Mouse (Mus musculus) stomach, embryonic 15.5 days (tissue): Measurements from ENCODE around the gene Gm20388. TPM values are rescaled to one million over a fixed set of nuclear protein-coding genes. Genes with fewer than 3 reads are reported as not detected.
"Not testable (repeated sequence)": the region's sequence is repeated elsewhere in the genome, so short reads cannot be mapped to it uniquely, and the experiment has no call there.

Source experiments
- ATAC-seq: fragments of 200-750 bp; cut with Nextera tagmentation; 2 replicates; pipeline ENCODE4 v1.8.0; 2017; ENCODE audit warnings: low read depth, moderate number of reproducible peaks, moderate TSS enrichment; ENCODE audit not compliant: insufficient read depth, low FRiP score
- H3K27ac ChIP-seq: fragments of 300-500 bp; sonication (generic); 2 replicates; pipeline ENCODE4 v1.5.1; 2015; ENCODE audit warnings: mild to moderate bottlenecking, inconsistent platforms
- H3K27me3 ChIP-seq: fragments of 300-500 bp; sonication (generic); replicated peaks from 2 replicates; pipeline ENCODE4 v1.6.1; 2015; ENCODE audit warnings: inconsistent platforms
- H3K36me3 ChIP-seq: fragments of 300-500 bp; sonication (generic); 2 replicates; pipeline ENCODE4 v1.6.1; 2015; ENCODE audit warnings: inconsistent platforms
- H3K4me1 ChIP-seq: fragments of 300-500 bp; sonication (generic); 2 replicates; pipeline ENCODE4 v1.6.1; 2015; ENCODE audit warnings: inconsistent platforms
- H3K4me2 ChIP-seq: fragments of 300-500 bp; sonication (generic); 2 replicates; pipeline ENCODE4 v1.6.1; 2015; ENCODE audit warnings: mild to moderate bottlenecking, inconsistent platforms
- H3K4me3 ChIP-seq: fragments of 300-500 bp; sonication (generic); replicated peaks from 2 replicates; pipeline ENCODE4 v1.5.1; 2015; ENCODE audit warnings: inconsistent platforms
- H3K9ac ChIP-seq: fragments of 300-500 bp; sonication (generic); 2 replicates; pipeline ENCODE4 v1.6.1; 2015; ENCODE audit warnings: inconsistent platforms
- H3K9me3 ChIP-seq: fragments of 300-500 bp; sonication (generic); 2 replicates; pipeline ENCODE4 v1.6.1; 2016; ENCODE audit warnings: inconsistent platforms
- WGBS: fragments of 180-500 bp; shearing (Covaris S2); methylation state at CpG from one replicate; pipeline ENCODE4 v1.1.7; 2015; 5-methylcytosine and 5-hydroxymethylcytosine counted together
- polyA plus RNA-seq: library from polyadenylated mRNA; unstranded; fragments of >200 nt; fragmentation: Nextera tagmentation; extraction: Ambion mirVana; gene quantifications from 2 replicates; pipeline ENCODE4 v1.2.1, GENCODE M21; 2015

Gm20388 gene
- polyA plus RNA-seq, 1 experiment from 2014 or later = not detected

DNA sequence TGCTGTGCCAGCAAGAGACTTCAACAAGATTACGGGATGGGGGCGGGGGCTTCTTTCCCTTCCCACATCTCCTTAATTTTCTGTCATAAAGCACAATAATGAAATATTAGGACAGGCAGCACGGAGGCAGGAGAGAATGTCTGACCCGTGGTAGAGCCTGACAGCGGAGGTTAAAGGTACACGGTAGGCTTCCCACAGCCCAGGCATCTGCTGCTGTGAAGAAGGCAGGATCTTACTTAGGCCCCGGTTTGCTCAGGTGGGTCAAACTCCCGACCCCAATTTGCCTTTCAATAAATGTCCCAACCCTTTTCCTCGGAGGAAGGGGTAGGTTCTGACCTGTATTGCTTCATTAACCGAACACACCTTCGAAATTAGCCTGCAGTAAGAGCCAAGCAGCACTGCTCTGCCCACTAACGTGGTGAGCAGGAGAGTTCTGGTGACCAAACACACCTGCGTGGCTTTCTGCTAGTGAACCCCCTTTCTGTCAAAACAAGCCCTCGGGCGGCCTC is 3894.6 kb downstream of the Gm20388 start:
- Histone ChIP-seq H3K4me1 (peaks cover 12% of the 10 kb centered on the region), H3K27me3 (no peaks in the 10 kb centered on the region), H3K9me3 (no peaks in the 10 kb centered on the region), H3K36me3 (no peaks in the 10 kb centered on the region), H3K4me2 (peak overlapping the region; percentile 85), H3K27ac (peak overlapping the region; percentile 67), H3K4me3 (peak overlapping the region; percentile 56), H3K9ac (peak overlapping the region; percentile 20; the same call in 1 of the 2 replicates)
- 13% methylated on average over 15 of the region's 15 CpGs for WGBS
- ATAC-seq = peak; percentile 8; the same call in 1 of the 2 replicates

DNA sequence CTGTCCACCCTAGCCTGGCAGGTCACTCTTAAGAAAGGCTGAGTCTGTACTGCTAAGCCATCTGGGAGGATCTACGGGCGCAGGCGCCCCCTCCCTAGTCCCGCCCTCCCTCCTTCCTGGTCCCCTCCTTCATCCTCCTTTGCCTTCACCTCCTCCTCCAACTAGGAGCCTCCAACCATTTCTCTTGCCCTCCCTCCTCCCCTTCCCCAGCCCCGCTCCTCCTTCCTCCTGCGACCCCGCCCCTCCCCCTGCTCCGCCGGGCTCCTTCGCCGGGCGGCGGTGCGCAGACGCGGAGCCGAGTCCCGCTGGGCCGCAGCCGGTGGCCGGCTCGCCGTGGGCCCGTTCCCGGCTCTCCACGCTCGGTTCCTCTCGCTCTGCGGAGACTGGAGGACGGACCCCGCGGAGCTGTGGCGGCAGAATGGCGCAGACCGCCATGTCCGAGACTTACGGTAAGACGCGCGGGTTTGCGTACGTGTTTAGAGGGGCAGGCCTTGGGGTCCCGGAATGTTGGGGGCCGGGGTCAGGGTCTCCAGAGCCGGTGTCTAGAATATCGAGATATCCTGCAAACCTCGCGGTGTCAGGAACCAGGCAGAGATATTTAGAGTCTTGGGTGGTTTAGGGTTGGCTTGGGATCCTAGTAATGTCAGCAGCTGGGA is 3895.2 kb downstream of the Gm20388 start, which contains the start of gene Rab4a:
Gene Rab4a, plus strand, starts transcription at position 268 of the 656 bp plus-strand sequence.
- WGBS = under 1% methylated on average over 48 of the region's 48 CpGs
- ATAC-seq = peak; percentile 88

DNA sequence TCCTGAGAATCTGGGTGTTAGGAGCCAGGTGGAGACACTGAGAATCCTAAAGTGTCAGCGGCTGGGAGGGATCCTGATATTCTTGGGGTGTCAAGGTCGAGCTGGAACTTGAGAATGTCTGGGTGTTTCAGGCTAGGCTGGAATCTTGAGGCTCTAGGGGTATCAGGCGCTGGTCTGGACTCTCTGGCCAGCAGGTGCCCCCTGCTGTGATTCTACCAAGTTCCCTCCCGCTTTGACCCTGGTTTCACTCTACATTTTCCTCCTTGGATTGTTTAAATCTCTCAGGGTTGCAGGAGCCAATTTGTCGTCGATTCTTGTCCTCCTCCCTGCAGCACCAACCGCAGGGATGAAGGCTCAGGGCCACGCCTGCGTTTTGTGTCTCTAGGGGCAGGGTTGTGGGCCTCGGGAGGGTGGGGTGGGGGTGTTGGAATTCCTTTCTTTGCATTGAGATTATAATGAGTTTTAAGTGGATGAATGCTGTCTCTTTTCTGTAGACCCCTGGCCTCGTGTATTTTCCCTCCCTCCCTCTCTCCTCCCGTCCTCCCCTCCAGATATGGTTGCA is 3895.8 kb downstream of the Gm20388 start:
- 2% methylated on average over 12 of the region's 12 CpGs for WGBS
- H3K27ac ChIP-seq = peak overlapping the region; percentile 75
- H3K9ac ChIP-seq = peak overlapping the region; percentile 63
- no peak; the same call in 1 of the 2 replicates for ATAC-seq
- H3K4me3 ChIP-seq = peak overlapping the region; percentile 56
- H3K4me1 ChIP-seq = peaks cover 12% of the 10 kb centered on the region
- no peaks in the 10 kb centered on the region for H3K9me3 ChIP-seq
- H3K27me3 ChIP-seq = no peaks in the 10 kb centered on the region
- no peaks in the 10 kb centered on the region for H3K36me3 ChIP-seq
- peak overlapping the region; percentile 85 for H3K4me2 ChIP-seq

More for the DNA sequence above, 3895.2 kb downstream of the Gm20388 start, which contains the start of gene Rab4a:
- no peaks in the 10 kb centered on the region for H3K36me3 ChIP-seq
- H3K4me2 ChIP-seq = peak within 1 kb of the TSS; percentile 85
- H3K9ac ChIP-seq = peak within 1 kb of the TSS; percentile 63
- peak within 1 kb of the TSS; percentile 56 for H3K4me3 ChIP-seq
- H3K27me3 ChIP-seq = no peaks in the 10 kb centered on the region
- H3K9me3 ChIP-seq = no peaks in the 10 kb centered on the region
- peaks cover 12% of the 10 kb centered on the region for H3K4me1 ChIP-seq
- H3K27ac ChIP-seq = peak within 1 kb of the TSS; percentile 75

DNA sequence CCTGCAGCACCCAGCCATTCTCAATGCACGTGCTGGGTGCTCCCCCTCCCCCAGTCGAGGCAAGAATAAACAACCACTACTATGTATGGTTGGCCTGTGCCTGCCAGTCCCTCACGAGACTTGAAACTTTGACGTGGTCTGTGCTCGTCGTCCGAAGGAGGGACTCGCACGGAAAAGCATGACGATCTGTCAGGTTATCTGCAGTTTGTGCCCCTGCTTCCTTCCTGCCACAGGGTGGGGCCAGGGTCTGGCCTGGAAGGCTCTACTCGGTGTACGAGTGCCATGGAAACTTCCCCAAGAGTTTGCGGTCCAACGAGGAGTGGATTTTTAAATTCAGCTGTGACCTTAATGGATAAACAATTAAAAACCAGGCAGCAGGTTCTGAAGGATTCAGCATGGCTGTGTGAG is 3896.4 kb downstream of the Gm20388 start:
- Histone ChIP-seq H3K9me3 (no peaks in the 10 kb centered on the region), H3K36me3 (no peaks in the 10 kb centered on the region), H3K9ac (no peak overlapping the region), H3K4me1 (peaks cover 12% of the 10 kb centered on the region), H3K27me3 (no peaks in the 10 kb centered on the region), H3K4me2 (peak overlapping the region; percentile 85), H3K4me3 (peak overlapping the region; percentile 56), H3K27ac (no peak overlapping the region; the same call in 1 of the 2 replicates)
- WGBS = 4% methylated on average over 14 of the region's 14 CpGs
- ATAC-seq = peak; percentile 49; the same call in 1 of the 2 replicates

DNA sequence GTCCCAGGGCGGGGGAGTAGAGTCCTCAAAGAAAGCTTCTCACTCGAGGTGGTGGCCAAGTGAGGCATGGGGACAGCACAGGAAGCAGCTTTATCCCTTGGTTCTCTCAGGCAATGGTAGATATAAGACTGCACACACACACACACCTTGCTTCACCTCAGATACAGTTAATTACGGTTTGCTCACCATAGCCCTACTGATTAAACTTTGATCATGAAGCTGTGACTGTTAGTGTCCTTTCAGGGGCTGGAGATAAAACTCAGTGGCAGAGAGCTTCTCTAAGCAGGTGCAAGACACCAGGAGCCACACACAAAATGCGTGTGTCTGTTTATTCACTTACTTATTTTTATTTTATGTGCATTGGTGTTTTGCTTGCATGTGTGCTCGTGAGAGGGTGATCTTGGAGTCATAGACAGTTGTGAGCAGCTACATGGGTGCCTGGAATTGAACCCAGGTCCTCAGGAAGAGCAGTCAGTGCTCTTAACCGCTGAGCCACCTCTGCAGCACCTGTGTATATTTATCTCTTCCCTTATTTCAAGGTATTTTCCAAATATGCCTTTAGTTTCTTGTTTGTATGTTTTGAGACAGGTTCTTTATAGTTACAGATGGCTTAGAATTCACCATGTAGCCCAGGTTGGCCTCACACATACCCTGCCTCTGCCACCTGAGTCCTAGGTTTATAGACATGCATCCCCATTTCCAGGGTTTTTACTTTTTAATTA is 3897.4 kb downstream of the Gm20388 start:
- no peak overlapping the region for H3K27ac ChIP-seq
- no peaks in the 10 kb centered on the region for H3K9me3 ChIP-seq
- no peak overlapping the region for H3K4me2 ChIP-seq
- 68% methylated on average over 6 of the region's 6 CpGs for WGBS
- peaks cover 12% of the 10 kb centered on the region for H3K4me1 ChIP-seq
- ATAC-seq = no peak
- no peak overlapping the region for H3K4me3 ChIP-seq
- H3K9ac ChIP-seq = no peak overlapping the region
- no peaks in the 10 kb centered on the region for H3K27me3 ChIP-seq
- H3K36me3 ChIP-seq = no peaks in the 10 kb centered on the region

DNA sequence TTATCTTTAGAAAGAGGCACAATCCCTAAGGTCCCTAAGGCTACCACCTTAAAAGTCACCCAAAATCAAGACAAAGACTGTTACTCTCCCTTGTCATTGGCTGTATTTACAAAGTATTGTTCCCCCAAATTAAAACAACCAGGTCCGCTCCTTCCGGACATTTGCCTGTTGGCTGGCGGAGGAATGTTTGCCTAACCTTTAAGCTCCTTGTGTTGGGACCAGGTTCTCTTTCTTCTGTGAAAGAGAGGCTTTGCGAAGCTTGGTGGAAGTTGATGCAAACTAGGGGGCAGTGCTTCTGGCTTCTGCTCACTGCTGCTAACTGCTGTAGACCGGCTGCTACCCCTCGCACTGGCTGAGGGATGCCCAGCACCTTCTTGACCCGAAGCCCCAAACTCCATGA is 3898.0 kb downstream of the Gm20388 start:
- Histone ChIP-seq H3K9me3 (no peaks in the 10 kb centered on the region), H3K27me3 (no peaks in the 10 kb centered on the region), H3K4me3 (no peak overlapping the region), H3K4me1 (peaks cover 12% of the 10 kb centered on the region), H3K9ac (no peak overlapping the region), H3K27ac (no peak overlapping the region), H3K4me2 (no peak overlapping the region), H3K36me3 (no peaks in the 10 kb centered on the region)
- 63% methylated on average over 7 of the region's 7 CpGs for WGBS
- no peak for ATAC-seq

DNA sequence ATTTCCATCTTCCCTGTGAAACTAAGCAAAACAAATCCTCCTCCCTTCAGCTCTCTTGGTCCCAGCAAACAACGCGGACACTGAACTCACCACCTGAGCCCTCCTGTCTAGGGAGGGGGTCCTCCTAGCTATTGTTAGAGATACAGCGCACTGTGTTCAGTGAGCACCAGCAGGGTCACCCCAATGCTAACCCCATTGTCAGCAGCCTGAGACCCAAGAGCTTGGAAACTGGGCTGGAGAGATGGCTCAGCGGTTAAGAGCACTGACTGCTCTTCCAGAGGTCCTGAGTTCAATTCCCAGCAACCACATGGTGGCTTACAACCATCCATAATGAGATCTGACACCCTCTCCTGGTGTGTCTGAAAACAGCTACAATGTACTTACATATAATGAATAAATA is 3898.7 kb downstream of the Gm20388 start:
- H3K9me3 ChIP-seq, H3K36me3 ChIP-seq, H3K4me2 ChIP-seq, H3K27ac ChIP-seq, H3K9ac ChIP-seq, ATAC-seq, H3K27me3 ChIP-seq, H3K4me3 ChIP-seq: not testable (repeated sequence)
- H3K4me1 ChIP-seq = peaks cover 12% of the 10 kb centered on the region
- WGBS = 85% methylated on average over 4 of the region's 4 CpGs

DNA sequence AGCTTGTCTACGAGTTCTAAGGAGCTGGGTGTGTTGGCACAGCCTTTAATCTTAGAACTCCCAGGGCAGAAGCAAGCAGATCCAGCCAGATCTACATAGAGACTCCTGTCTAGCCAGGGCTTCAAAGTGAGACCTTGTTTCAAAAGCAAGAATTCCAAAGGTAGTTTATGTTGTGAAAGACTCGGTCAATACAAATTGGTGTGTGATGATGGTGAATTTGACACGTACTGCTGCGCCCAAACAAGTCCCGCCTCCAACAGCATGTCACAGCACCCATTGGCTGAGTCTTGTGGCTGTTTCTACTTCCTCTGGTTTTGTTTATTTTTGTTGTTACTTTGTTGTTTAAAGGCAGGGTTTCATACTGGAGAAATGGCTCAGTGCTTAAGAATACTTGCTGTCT is 3901.6 kb downstream of the Gm20388 start:
- Histone ChIP-seq H3K27me3 (no peaks in the 10 kb centered on the region), H3K9me3 (no peaks in the 10 kb centered on the region), H3K9ac (no peak overlapping the region), H3K4me2 (no peak overlapping the region), H3K4me1 (peaks cover 3% of the 10 kb centered on the region; the same call in 1 of the 2 replicates), H3K27ac (no peak overlapping the region), H3K4me3 (no peak overlapping the region), H3K36me3 (no peaks in the 10 kb centered on the region)
- no peak for ATAC-seq
- 84% methylated on average over 5 of the region's 5 CpGs for WGBS

DNA sequence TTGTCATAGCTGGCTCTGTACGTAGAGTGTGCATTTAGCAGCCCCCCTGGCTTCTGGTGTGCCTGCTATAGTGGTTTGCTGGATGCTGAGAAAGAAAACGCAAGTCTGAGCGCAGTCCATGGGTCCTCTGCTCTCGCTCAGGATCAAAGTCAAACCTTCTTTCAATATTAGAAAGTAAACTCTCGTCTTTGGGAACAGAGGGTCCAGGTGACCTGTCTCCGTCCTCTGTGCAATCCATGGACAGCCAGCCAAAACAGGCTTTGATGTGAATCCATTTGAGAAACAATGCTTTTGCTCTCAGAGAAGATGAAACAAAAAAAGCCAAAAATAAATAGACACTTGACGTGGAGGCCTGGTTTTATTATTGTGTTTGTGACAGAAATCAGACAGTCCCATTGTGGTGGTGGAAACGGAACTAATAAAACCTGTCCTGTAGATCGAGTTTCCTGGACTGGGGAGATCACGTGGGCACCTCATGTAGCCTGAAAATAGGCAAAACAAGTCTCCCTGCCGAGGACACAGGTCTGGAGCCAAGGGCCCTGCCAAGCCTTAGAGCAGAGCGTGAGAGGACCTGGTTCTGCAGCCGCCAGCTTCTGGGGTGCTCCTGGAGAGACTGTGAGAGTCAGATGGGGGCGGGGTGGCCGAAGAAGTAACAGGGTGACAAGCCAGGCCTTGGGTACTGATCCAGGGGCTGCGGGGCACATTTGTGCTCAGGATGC is 3902.7 kb downstream of the Gm20388 start:
- no peaks in the 10 kb centered on the region for H3K27me3 ChIP-seq
- no peaks in the 10 kb centered on the region for H3K36me3 ChIP-seq
- no peaks in the 10 kb centered on the region for H3K9me3 ChIP-seq
- H3K4me2 ChIP-seq = no peak overlapping the region
- H3K9ac ChIP-seq = no peak overlapping the region
- ATAC-seq = no peak
- no peaks in the 10 kb centered on the region for H3K4me1 ChIP-seq
- 69% methylated on average over 16 of the region's 16 CpGs for WGBS
- no peak overlapping the region for H3K4me3 ChIP-seq
- H3K27ac ChIP-seq = 0 out of 2 replicates have a peak overlapping the region, but pooled peaks have one; percentile 26

DNA sequence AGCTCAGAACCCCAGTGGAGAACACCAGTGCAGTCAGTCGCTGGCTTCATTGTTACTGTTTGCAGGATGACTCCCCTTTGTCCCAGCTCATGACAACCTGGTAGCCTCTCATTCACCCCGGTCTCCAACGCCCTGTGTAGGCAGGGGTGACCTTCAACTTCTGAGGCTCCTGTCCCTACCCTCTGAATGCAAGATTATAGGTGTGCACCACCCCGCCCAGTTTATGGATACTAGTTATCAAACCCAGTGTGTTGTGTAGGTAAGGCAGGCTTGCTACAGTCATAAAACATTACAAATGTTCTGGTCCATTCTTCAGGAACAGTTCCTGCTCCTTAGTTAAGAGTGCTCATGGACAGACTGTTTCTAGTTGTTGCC is 3903.2 kb downstream of the Gm20388 start:
- H3K4me2 ChIP-seq = no peak overlapping the region
- 0 out of 2 replicates have a peak overlapping the region, but pooled peaks have one; percentile 8 for H3K27ac ChIP-seq
- H3K9me3 ChIP-seq = no peaks in the 10 kb centered on the region
- WGBS = 85% methylated on average over 4 of the region's 4 CpGs
- no peak; the same call in 1 of the 2 replicates for ATAC-seq
- no peaks in the 10 kb centered on the region for H3K27me3 ChIP-seq
- H3K9ac ChIP-seq = no peak overlapping the region
- no peaks in the 10 kb centered on the region for H3K36me3 ChIP-seq
- H3K4me3 ChIP-seq = no peak overlapping the region
- H3K4me1 ChIP-seq = no peaks in the 10 kb centered on the region

DNA sequence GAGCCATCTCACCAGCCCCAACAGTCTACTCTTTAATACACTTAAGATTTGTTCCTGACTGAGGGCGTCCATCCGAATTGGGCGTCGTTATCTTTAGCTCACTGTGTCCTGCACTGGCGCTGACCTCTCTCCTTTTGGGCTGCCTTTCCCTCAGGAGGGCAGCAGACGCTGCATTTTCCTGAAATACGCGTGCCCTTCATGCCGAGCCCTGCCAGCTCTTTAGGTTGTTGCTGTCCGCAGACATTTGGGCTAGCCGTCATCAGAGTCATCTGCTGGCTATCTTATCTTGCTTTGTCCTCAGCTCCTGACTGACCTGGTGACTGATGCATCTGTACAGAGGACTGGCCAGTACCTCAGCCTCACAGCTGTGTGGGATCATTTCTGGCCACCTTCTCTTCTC is 3904.7 kb downstream of the Gm20388 start:
- no peak overlapping the region for H3K4me3 ChIP-seq
- H3K4me1 ChIP-seq = no peaks in the 10 kb centered on the region
- H3K27ac ChIP-seq = no peak overlapping the region
- WGBS = 78% methylated on average over 11 of the region's 11 CpGs
- ATAC-seq = no peak
- no peaks in the 10 kb centered on the region for H3K9me3 ChIP-seq
- H3K27me3 ChIP-seq = no peaks in the 10 kb centered on the region
- no peak overlapping the region for H3K9ac ChIP-seq
- no peaks in the 10 kb centered on the region for H3K36me3 ChIP-seq
- no peak overlapping the region for H3K4me2 ChIP-seq
